ENCODE assay signal across 9 mouse cellular contexts in the genomic region with DNA sequence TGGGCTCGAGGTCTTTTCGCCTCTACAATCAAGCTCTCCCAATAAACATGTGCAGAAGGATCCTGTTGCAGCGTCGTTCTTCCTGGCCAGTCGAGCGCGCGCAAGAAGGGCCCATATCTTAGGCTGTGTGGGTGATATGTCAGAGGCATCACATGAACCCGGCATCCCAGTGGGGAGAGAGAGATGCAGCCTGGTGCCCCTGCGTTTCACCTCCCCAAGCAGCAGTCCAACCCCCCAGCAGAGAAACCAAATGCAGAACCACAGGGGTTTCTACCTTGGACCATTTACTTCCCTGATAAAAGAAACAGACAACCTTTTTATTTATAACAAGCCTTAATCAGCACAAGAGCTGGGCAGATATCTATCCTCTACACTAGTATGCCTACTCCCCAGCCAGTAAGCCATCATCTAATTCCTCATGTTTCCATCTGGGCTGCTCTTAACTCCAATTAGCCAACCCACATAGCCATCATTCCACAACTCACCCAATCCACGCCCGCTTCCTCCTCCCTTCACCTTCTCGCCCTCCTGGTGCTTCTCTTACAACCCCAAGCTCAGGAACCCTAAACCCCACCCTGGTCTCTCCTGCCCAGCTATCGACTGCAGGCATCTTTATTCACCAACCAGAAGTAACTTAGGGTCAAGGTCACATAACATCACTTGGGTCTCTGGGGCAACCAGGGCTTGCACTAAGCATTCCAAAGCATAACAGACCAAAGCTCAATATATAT. TPM values are rescaled to one million over a fixed set of nuclear protein-coding genes. Genes with fewer than 3 reads are reported as not detected.
DNase-seq lines count a peak whose midpoint lies in the region; ATAC-seq and TF ChIP-seq lines count a peak whose summit lies in the region.
"Had no signal": no experiment of that assay in that cellular context is flagged by ENCODE, and none has a peak within 500 bp of the region (broad histone marks: within the 10 kb centered on the region; RNA-seq: fewer than 3 reads in every experiment).

No protein-coding gene starts in this region.

- H3K9me3 ChIP-seq in kidney, postnatal 0 days (replicated peaks; ENCODE audit: low read length), result no peaks in the 10 kb centered on the region
- H3K9me3 ChIP-seq in limb, embryonic 12.5 days, result no peaks in the 10 kb centered on the region

- no peaks in the 10 kb centered on the region for H3K36me3 ChIP-seq in kidney, postnatal 0 days (ENCODE audit: insufficient read depth, low read length)
- H3K36me3 ChIP-seq in limb, embryonic 12.5 days, result peaks cover 40% of the 10 kb centered on the region

- no peak overlapping the region for H3K9ac ChIP-seq in kidney, postnatal 0 days (ENCODE audit: low read depth, low read length)
- no peak overlapping the region for H3K9ac ChIP-seq in limb, embryonic 12.5 days (replicated peaks)

- WGBS in kidney, postnatal 0 days, result 79% methylated on average over 12 of the region's 14 CpGs
- 92% methylated on average over 13 of the region's 14 CpGs for WGBS in limb, embryonic 12.5 days

- H3K27ac ChIP-seq in kidney, postnatal 0 days, result no peak overlapping the region
- H3K27ac ChIP-seq in limb, embryonic 12.5 days, result no peak overlapping the region

- 0 out of 2 replicates have a peak overlapping the region, but pooled peaks have one; percentile 18 for H3K4me2 ChIP-seq in kidney, postnatal 0 days (ENCODE audit: low read length)
- peak overlapping the region; percentile 8; the same call in 1 of the 2 replicates for H3K4me2 ChIP-seq in limb, embryonic 12.5 days

- no peak for ATAC-seq in kidney, postnatal 0 days (replicated peaks; ENCODE audit: low FRiP score, low read depth)
- no peak for ATAC-seq in limb, embryonic 12.5 days (ENCODE audit: insufficient number of reproducible peaks, insufficient read depth, low FRiP score, low TSS enrichment, low read depth)

- DNase-seq in kidney, postnatal 0 days (ENCODE audit: low spot score), result no peak
- DNase-seq in kidney, adult 18-20 months, result no peak
- DNase-seq in ES-CJ7 (ENCODE audit: low read depth, low spot score), result peak; percentile 65
- peak; percentile 52 for DNase-seq in ZHBTc4 (ENCODE audit: low read depth, low spot score)
- no peak for DNase-seq in gastrocnemius, postnatal 25 days
- no peak for DNase-seq in cerebellum, postnatal 4 days (ENCODE audit: low spot score in 2 of 2)
- DNase-seq: gastrocnemius, postnatal 36 days; right cerebral cortex, postnatal 25 days had no signal

- H3K27me3 ChIP-seq in kidney, postnatal 0 days (ENCODE audit: insufficient read depth, low read length), result no peaks in the 10 kb centered on the region
- no peaks in the 10 kb centered on the region for H3K27me3 ChIP-seq in limb, embryonic 12.5 days

- TF ChIP-seq CTCF in kidney, postnatal 0 days (IDR thresholded peaks at IDR 0.05; ENCODE audit: low read depth), result no peak

- H3K4me1 ChIP-seq in kidney, postnatal 0 days (replicated peaks; ENCODE audit: insufficient read depth, low read length), result peaks cover 8% of the 10 kb centered on the region; the same call in 1 of the 2 replicates
- H3K4me1 ChIP-seq in limb, embryonic 12.5 days (replicated peaks), result peaks cover 23% of the 10 kb centered on the region

- no peak overlapping the region for H3K4me3 ChIP-seq in kidney, postnatal 0 days (replicated peaks; ENCODE audit: low read depth, low read length)
- H3K4me3 ChIP-seq in limb, embryonic 12.5 days (replicated peaks), result no peak overlapping the region

RNA-seq across cellular contexts. Expression of a gene that starts 4.2 kb away (rescaled TPM):
- 61.3 and 63.3 TPM in 2 replicates for polyA plus RNA-seq in kidney, postnatal 0 days (2015; fragmentation: Nextera tagmentation; extraction: Ambion mirVana)
- polyA plus RNA-seq in limb, embryonic 12.5 days (2016; fragmentation: Nextera tagmentation; extraction: Ambion mirVana), result 169 and 171 TPM in 2 replicates
- 10 to 100 TPM; 29.4 to 31.2 TPM for total RNA-seq in gastrocnemius, postnatal 25 days (2021)

RNA-seq across cellular contexts. Expression of a gene that starts 14.9 kb away (rescaled TPM):
- polyA plus RNA-seq in kidney, postnatal 0 days (2015; fragmentation: Nextera tagmentation; extraction: Ambion mirVana), result 133 and 141 TPM in 2 replicates
- polyA plus RNA-seq in limb, embryonic 12.5 days (2016; fragmentation: Nextera tagmentation; extraction: Ambion mirVana), result 222 and 234 TPM in 2 replicates
- 10 to 100 TPM; 15.0 to 15.4 TPM for total RNA-seq in gastrocnemius, postnatal 25 days (2021)

RNA-seq across cellular contexts. Expression of a gene that starts 19.8 kb away (rescaled TPM):
- polyA plus RNA-seq in kidney, postnatal 0 days (2015; fragmentation: Nextera tagmentation; extraction: Ambion mirVana), result 0.16 and 0.20 TPM in 2 replicates
- 0.10 and 0.13 TPM in 2 replicates for polyA plus RNA-seq in limb, embryonic 12.5 days (2016; fragmentation: Nextera tagmentation; extraction: Ambion mirVana)
- 1 to 10 TPM; 9.0 to 9.6 TPM for total RNA-seq in gastrocnemius, postnatal 25 days (2021)

RNA-seq across cellular contexts. Expression of a gene that starts 24.1 kb away (rescaled TPM):
- polyA plus RNA-seq in kidney, postnatal 0 days (2015; fragmentation: Nextera tagmentation; extraction: Ambion mirVana), result 0.54 and 0.72 TPM in 2 replicates
- polyA plus RNA-seq in limb, embryonic 12.5 days (2016; fragmentation: Nextera tagmentation; extraction: Ambion mirVana), result 1.0 and 1.1 TPM in 2 replicates
- total RNA-seq in gastrocnemius, postnatal 25 days (2021), result 10 to 100 TPM; 21.5 to 31.8 TPM

RNA-seq across cellular contexts. Expression of a gene that starts 24.6 kb away (rescaled TPM):
- polyA plus RNA-seq in kidney, postnatal 0 days (2015; fragmentation: Nextera tagmentation; extraction: Ambion mirVana), result 22.4 and 23.5 TPM in 2 replicates
- polyA plus RNA-seq in limb, embryonic 12.5 days (2016; fragmentation: Nextera tagmentation; extraction: Ambion mirVana), result 1.9 and 2.0 TPM in 2 replicates
- total RNA-seq in gastrocnemius, postnatal 25 days (2021), result 1 to 10 TPM; 5.9 to 8.1 TPM

Comparison
In these comparisons a context has a peak if more than half of its experiments do, and no peak if none do; other contexts are left out.
1. DNase-seq: peak in ES-CJ7 (single experiment) and ZHBTc4 (single experiment); none in kidney, postnatal 0 days (single experiment), kidney, adult 18-20 months (single experiment), gastrocnemius, postnatal 25 days (single experiment) and cerebellum, postnatal 4 days (0 of 2).